Mouse (Mus musculus) bone marrow, adult 2 months (tissue): ENCODE results near the gene 4930578C19Rik. TPM values are rescaled to one million over a fixed set of nuclear protein-coding genes. Genes with fewer than 3 reads are reported as not detected.
"Not testable (repeated sequence)": the region's sequence is repeated elsewhere in the genome, so short reads cannot be mapped to it uniquely, and the experiment has no call there.

Source experiments
- H3K27ac ChIP-seq: fragments of 200-500 bp; 2 replicates; pipeline ENCODE4 v1.5.1; 2012; ENCODE audit warnings: low read depth, mild to moderate bottlenecking, control low read depth, inconsistent platforms, low read length; ENCODE audit not compliant: control insufficient read depth, poor library complexity, insufficient read depth
- H3K4me1 ChIP-seq: fragments of 200-500 bp; 2 replicates; pipeline ENCODE4 v1.6.1; 2011; ENCODE audit warnings: low read length; ENCODE audit not compliant: control insufficient read depth, insufficient read depth
- H3K4me3 ChIP-seq: fragments of 200-500 bp; replicated peaks from 2 replicates; pipeline ENCODE3; 2011; ENCODE audit warnings: mild to moderate bottlenecking, low read depth, low read length, control low read depth; ENCODE audit not compliant: control insufficient read depth
- CTCF ChIP-seq: fragments of 200-500 bp; IDR thresholded peaks from 2 replicates; pipeline ENCODE4 v1.5.1; 2011; ENCODE audit warnings: low read length, control low read depth; ENCODE audit not compliant: control insufficient read depth, insufficient read depth
- POLR2A ChIP-seq: fragments of 200-500 bp; IDR thresholded peaks from 2 replicates; pipeline ENCODE4 v1.6.1; 2011; ENCODE audit warnings: low read depth, mild to moderate bottlenecking, control low read depth, low read length, borderline replicate concordance; ENCODE audit not compliant: control insufficient read depth
- WGBS: fragments of 180-500 bp; shearing (Covaris S2); methylation state at CpG from one replicate; pipeline ENCODE4 v1.1.7; 2018; 5-methylcytosine and 5-hydroxymethylcytosine counted together
- polyA plus RNA-seq: library from polyadenylated mRNA; stranded (reverse); fragments of >200 nt; gene quantifications from 2 replicates; pipeline ENCODE4 v1.2.4, GENCODE M21; 2011; ENCODE audit warnings: low replicate concordance; ENCODE audit not compliant: missing spikeins, insufficient read depth, insufficient read length

4930578C19Rik gene
- polyA plus RNA-seq, 1 experiment, result not detected

DNA sequence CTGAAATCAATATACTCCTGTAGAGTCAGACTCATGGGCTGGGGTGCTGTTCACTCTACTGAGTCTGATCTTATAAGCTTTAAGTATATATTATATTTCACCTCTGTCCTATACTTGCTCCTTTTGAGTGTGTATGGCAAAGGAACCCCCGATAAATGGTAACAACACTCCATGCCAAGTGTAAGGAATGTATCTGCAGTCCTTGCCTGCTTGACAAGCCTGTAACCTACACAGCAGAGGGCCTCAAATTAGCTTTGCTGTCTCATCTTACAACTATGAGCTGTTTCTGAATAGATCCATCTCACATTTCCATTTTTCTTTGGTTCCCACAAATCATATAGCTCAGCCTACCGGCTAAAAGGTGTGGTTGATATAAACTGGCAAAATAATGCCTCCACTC is 46.6 kb downstream of the 4930578C19Rik start:
- 80% methylated on average over 2 of the region's 2 CpGs for WGBS
- Histone ChIP-seq H3K4me1 (no peaks in the 10 kb centered on the region), H3K4me3 (no peak overlapping the region), H3K27ac (no peak overlapping the region)
- no peak for TF ChIP-seq POLR2A
- no peak for TF ChIP-seq CTCF

DNA sequence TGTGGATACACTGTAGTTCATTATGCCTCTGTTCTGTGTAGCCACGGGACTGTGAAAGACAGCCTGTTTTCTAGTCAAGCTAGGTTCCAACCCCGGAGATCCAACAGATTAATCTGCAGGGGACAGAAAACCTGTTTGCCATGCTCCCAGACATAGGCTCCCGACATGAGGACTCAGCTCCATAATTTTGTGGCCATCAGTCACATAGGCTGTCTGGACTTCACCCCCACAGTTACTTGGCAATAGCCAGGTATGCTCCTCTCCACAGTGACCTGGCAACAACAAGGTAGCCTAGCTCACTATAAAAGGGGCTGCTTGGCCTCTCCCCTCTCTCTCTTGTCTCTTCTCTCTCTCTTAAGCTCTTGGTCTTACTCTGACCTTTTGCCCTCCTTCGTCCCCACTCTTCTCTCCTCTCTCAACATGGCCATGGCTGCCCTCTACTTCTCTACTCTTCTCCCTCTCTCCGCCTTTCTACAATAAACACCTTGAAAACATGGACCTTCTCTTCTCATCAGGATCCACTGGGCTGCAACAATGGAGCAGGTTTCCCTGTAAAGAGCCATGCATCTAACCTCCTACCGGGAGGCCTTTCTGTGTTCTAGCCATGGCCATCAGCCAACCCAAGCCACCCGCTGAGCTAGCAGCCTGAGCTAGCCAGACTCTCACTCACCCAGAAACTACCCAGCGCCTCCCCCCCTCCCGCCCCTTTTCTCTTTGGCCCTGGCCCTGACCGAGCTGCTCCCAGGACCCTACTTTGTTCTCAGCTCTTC is 49.9 kb downstream of the 4930578C19Rik start:
- Histone ChIP-seq H3K4me1 (no peaks in the 10 kb centered on the region), H3K27ac (no peak overlapping the region), H3K4me3 (no peak overlapping the region)
- no peak for TF ChIP-seq CTCF
- no peak for TF ChIP-seq POLR2A
- WGBS, result 80% methylated on average over 10 of the region's 10 CpGs

DNA sequence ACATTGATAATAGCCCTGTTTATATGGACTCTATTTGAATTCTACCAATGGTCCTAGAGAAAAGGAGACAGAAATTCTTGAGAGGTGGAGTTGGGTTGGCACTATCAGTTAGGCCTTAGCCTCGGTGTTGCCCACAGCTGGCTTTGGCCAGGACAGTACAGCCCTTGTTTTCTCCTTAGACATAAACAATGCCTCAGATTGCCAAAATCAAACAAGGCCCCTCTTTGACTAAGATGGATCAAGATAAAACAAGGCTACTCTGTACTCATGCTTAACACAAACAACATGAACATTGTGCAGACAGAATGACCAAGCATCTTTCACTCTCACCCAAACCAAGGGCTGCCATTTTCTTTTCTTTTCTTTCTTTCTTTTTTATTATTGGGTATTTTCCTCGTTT is 51.6 kb downstream of the 4930578C19Rik start:
- no peak overlapping the region for H3K27ac ChIP-seq
- no peaks in the 10 kb centered on the region for H3K4me1 ChIP-seq
- no peak for TF ChIP-seq POLR2A
- no peak for TF ChIP-seq CTCF
- H3K4me3 ChIP-seq, result no peak overlapping the region
- WGBS, result 61% methylated on average over 2 of the region's 2 CpGs

DNA sequence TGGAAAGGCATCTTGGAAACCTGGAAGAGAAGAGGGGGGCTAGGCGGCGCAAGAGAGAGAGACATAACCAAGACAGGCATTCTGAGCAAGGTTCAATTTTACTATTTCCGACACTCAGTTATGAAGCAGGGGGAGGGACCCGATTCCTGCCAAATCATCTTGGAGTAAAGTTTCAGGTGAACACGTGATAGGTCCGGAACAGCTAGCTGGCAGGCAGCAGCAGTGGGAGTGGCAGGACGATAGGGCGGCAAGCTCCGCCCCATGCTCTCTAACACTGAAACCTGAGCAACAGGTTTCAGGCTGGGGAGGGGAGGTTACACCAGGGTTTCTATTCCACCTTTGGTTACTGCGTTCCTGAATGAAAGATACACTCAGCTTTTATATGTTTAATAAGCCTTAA is 58.9 kb downstream of the 4930578C19Rik start:
- H3K4me1 ChIP-seq, result no peaks in the 10 kb centered on the region
- no peak overlapping the region for H3K27ac ChIP-seq
- TF ChIP-seq POLR2A (no peak), CTCF (no peak)
- WGBS, result 57% methylated on average over 10 of the region's 10 CpGs
- no peak overlapping the region for H3K4me3 ChIP-seq

DNA sequence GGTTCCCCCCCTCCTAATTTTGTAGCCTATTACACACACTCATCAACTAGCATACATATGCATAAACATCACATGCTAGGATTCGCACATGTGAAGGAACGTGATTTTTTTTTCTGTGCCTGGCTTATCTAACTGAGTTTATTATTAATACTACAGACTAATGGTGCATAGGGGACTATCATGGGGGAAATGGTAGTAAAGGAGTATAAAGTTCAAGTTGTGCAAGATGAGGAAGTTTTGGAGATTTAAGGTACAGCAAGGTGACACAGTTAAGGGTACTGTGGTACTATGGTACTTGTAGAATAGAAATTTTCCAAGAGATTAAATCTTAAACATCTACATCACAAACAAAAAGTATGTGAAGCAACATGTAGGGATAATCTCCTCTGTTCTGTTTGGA is 64.5 kb downstream of the 4930578C19Rik start:
- 86% methylated on average over 2 of the region's 2 CpGs for WGBS
- TF ChIP-seq CTCF (no peak), POLR2A (no peak)
- Histone ChIP-seq H3K4me3 (no peak overlapping the region), H3K4me1 (no peaks in the 10 kb centered on the region), H3K27ac (no peak overlapping the region)

DNA sequence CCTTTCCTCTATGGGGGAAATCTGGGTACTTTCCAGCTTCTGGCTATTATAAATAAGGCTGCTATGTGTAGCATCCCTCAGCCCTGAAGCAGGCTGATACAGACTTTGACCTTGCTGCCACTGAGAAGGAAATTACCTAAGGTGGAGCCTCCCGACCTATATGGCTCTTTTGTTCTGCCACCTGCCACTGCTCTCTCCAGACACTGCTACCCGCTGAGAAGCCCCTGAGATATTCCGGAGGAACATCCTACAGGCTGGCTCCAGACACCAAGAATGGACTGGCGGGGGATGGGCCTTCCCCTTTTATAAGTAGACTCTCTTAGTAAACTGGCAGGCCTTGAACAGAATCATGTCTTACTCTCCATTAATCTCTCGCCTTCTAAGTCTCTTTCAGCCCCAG is 77.0 kb downstream of the 4930578C19Rik start:
- 71% methylated on average over 5 of the region's 5 CpGs for WGBS
- H3K4me1 ChIP-seq, H3K4me3 ChIP-seq: not testable (repeated sequence)

More for the DNA sequence above, 77.0 kb downstream of the 4930578C19Rik start:
- H3K27ac ChIP-seq, result not testable (repeated sequence)
